ENCODE assay signal across 27 mouse cellular contexts in genomic region chr1:59163918-59164317, GRCm38 (mm10). TPM values are rescaled to one million over a fixed set of nuclear protein-coding genes. Genes with fewer than 3 reads are reported as not detected.
DNase-seq lines count a peak whose midpoint lies in the region; ATAC-seq and TF ChIP-seq lines count a peak whose summit lies in the region.
"Had no signal": no experiment of that assay in that cellular context is flagged by ENCODE, and none has a peak within 500 bp of the region (broad histone marks: within the 10 kb centered on the region; RNA-seq: fewer than 3 reads in every experiment).

No protein-coding gene starts in this region.

- H3K4me3 ChIP-seq in kidney, adult 2 months (ENCODE audit: insufficient read depth, low read depth, low read length): no peak overlapping the region
- H3K4me3 ChIP-seq in kidney, embryonic 16.5 days (ENCODE audit: low read length): no peak overlapping the region
- H3K4me3 ChIP-seq: embryonic facial prominence, embryonic 13.5 days; forebrain, embryonic 10.5 days; heart, embryonic 10.5 days; hindbrain, embryonic 12.5 days; limb, embryonic 10.5 days; limb, embryonic 15.5 days; liver, embryonic 13.5 days; stomach, embryonic 15.5 days had no signal

- ATAC-seq in kidney, embryonic 16.5 days (ENCODE audit: low FRiP score, low TSS enrichment): no peak
- ATAC-seq: forebrain, embryonic 16.5 days; intestine, embryonic 16.5 days had no signal

- peaks cover 21% of the 10 kb centered on the region; the same call in 1 of the 2 replicates for H3K4me1 ChIP-seq in kidney, adult 2 months (ENCODE audit: control insufficient read depth, insufficient read depth, low read length)
- H3K4me1 ChIP-seq in kidney, embryonic 16.5 days (ENCODE audit: insufficient read depth, low read length): peaks cover 6% of the 10 kb centered on the region; the same call in 1 of the 2 replicates
- H3K4me1 ChIP-seq: heart, embryonic 10.5 days; hindbrain, embryonic 12.5 days; limb, embryonic 10.5 days; liver, embryonic 13.5 days; stomach, embryonic 15.5 days had no signal

- H3K27me3 ChIP-seq in kidney, adult 2 months (replicated peaks; ENCODE audit: control insufficient read depth, insufficient read depth, low read length): no peaks in the 10 kb centered on the region
- H3K27me3 ChIP-seq in kidney, embryonic 16.5 days (ENCODE audit: insufficient read depth, low read length): no peaks in the 10 kb centered on the region
- H3K27me3 ChIP-seq: embryonic facial prominence, embryonic 13.5 days; hindbrain, embryonic 12.5 days; limb, embryonic 15.5 days; liver, embryonic 13.5 days; stomach, embryonic 15.5 days had no signal

- no peak overlapping the region for H3K4me2 ChIP-seq in kidney, embryonic 16.5 days (replicated peaks; ENCODE audit: low read depth, low read length)
- H3K4me2 ChIP-seq: embryonic facial prominence, embryonic 13.5 days; hindbrain, embryonic 12.5 days; limb, embryonic 15.5 days; liver, embryonic 13.5 days; stomach, embryonic 15.5 days had no signal

- no peak for DNase-seq in kidney, adult 2 months
- DNase-seq in brain, adult 2 months (ENCODE audit: low read depth, low spot score): peak; percentile 52
- peak; percentile 31 for DNase-seq in brain, embryonic 14.5 days (ENCODE audit: low read depth)
- peak; percentile 9 for DNase-seq in retina, embryonic 14.5 days (ENCODE audit: low spot score)
- DNase-seq in lung, postnatal 36 days: no peak
- no peak for DNase-seq in c-Kit-positive CD71-positive TER-119-positive erythroid progenitor cells, embryonic 14.5 days (ENCODE audit: low spot score)
- DNase-seq: adrenal gland, postnatal 25 days; B cell, adult 2 months; cerebellum, adult 9-11 months; gastrocnemius, postnatal 14 days; heart, postnatal 36 days; kidney, postnatal 25 days; liver, embryonic 13.5 days; lung, adult 18-20 months; lung, postnatal 10 days; right cerebral cortex, postnatal 14 days; thymus, postnatal 14 days had no signal

- peaks cover 2% of the 10 kb centered on the region; the same call in 1 of the 2 replicates for H3K36me3 ChIP-seq in kidney, adult 2 months (ENCODE audit: control insufficient read depth, insufficient read depth, low read length)
- peaks cover 24% of the 10 kb centered on the region for H3K36me3 ChIP-seq in kidney, embryonic 16.5 days (ENCODE audit: insufficient read depth, low read length)

- no peak for TF ChIP-seq CTCF in kidney, adult 2 months (conservative IDR thresholded peaks at IDR 0.05; ENCODE audit: insufficient read depth, insufficient read length, low read depth, low read length)
- no peak for TF ChIP-seq CTCF in brain, embryonic 14.5 days (IDR thresholded peaks at IDR 0.05; ENCODE audit: borderline replicate concordance, extremely low read depth, insufficient read depth, insufficient read length)

- no peaks in the 10 kb centered on the region for H3K9me3 ChIP-seq in kidney, embryonic 16.5 days (ENCODE audit: low read length)
- H3K9me3 ChIP-seq: embryonic facial prominence, embryonic 13.5 days; forebrain, embryonic 10.5 days; heart, embryonic 10.5 days; hindbrain, embryonic 12.5 days; limb, embryonic 10.5 days; limb, embryonic 15.5 days; liver, embryonic 13.5 days; stomach, embryonic 15.5 days had no signal

- no peak overlapping the region for H3K9ac ChIP-seq in kidney, embryonic 16.5 days (replicated peaks; ENCODE audit: low read length)
- H3K9ac ChIP-seq: embryonic facial prominence, embryonic 13.5 days; hindbrain, embryonic 12.5 days; limb, embryonic 15.5 days; liver, embryonic 13.5 days; stomach, embryonic 15.5 days had no signal

- H3K27ac ChIP-seq in kidney, adult 2 months (ENCODE audit: insufficient read depth, low read depth, low read length): peak overlapping the region; percentile 53; the same call in 1 of the 2 replicates
- H3K27ac ChIP-seq in kidney, embryonic 16.5 days (ENCODE audit: low read length): no peak overlapping the region
- H3K27ac ChIP-seq: embryonic facial prominence, embryonic 13.5 days; forebrain, embryonic 10.5 days; heart, embryonic 10.5 days; hindbrain, embryonic 12.5 days; limb, embryonic 10.5 days; liver, embryonic 13.5 days; stomach, embryonic 15.5 days had no signal

- WGBS in kidney, adult 2 months: 54% methylated on average over 5 of the region's 5 CpGs
- WGBS in kidney, embryonic 16.5 days: 81% methylated on average over 5 of the region's 5 CpGs

- no peak for TF ChIP-seq POLR2A in kidney, adult 2 months (IDR thresholded peaks at IDR 0.05; ENCODE audit: low read depth, low read length)
- TF ChIP-seq POLR2A in brain, embryonic 14.5 days (IDR thresholded peaks at IDR 0.05; ENCODE audit: borderline replicate concordance, extremely low read depth, insufficient read depth, insufficient read length, poor library complexity, severe bottlenecking): no peak

RNA-seq across cellular contexts. Expression of gene Mpp4, which starts 0.7 kb away (rescaled TPM):
- polyA plus RNA-seq in kidney, adult 2 months (2012; rRNA removed): 2.6 TPM in 2 replicates
- polyA plus RNA-seq in kidney, embryonic 16.5 days (2015; fragmentation: Nextera tagmentation; extraction: Ambion mirVana): 0.48 and 0.65 TPM in 2 replicates
- polyA plus RNA-seq in brain, embryonic 14.5 days (2012; rRNA removed): 2.2 and 3.0 TPM in 2 replicates

RNA-seq across cellular contexts. Expression of gene Tmem237, which starts 43.7 kb away (rescaled TPM):
- 9.6 and 10.3 TPM in 2 replicates for polyA plus RNA-seq in kidney, adult 2 months (2012; rRNA removed)
- polyA plus RNA-seq in kidney, embryonic 16.5 days (2015; fragmentation: Nextera tagmentation; extraction: Ambion mirVana): 42.0 and 42.6 TPM in 2 replicates
- polyA plus RNA-seq in brain, embryonic 14.5 days (2012; rRNA removed): 30.8 and 34.0 TPM in 2 replicates

Comparison
In these comparisons a context has a peak if more than half of its experiments do, and no peak if none do; other contexts are left out.
1. DNase-seq: peak in brain, adult 2 months (single experiment), brain, embryonic 14.5 days (single experiment) and retina, embryonic 14.5 days (single experiment); none in kidney, adult 2 months (single experiment), lung, postnatal 36 days (single experiment) and c-Kit-positive CD71-positive TER-119-positive erythroid progenitor cells, embryonic 14.5 days (single experiment).